Mouse (Mus musculus) adrenal gland, postnatal 36 days (tissue): ENCODE data around the gene Gm6034. TPM values are rescaled to one million over a fixed set of nuclear protein-coding genes. Genes with fewer than 3 reads are reported as not detected.
"Not testable (repeated sequence)": the region's sequence is repeated elsewhere in the genome, so short reads cannot be mapped to it uniquely, and the experiment has no call there.

Experiments
- DNase-seq, 2 experiments: peaks; one replicate each; pipeline ENCODE4 v3.0.0; 2021; ENCODE audit warnings: mixed read lengths in 1 of 2
- total RNA-seq, 2 experiments: library from RNA; stranded (reverse); gene quantifications; 2 replicates each; pipeline ENCODE4 v1.2.3; 2021

The Gm6034 gene
- total RNA-seq, 2 experiments from 2014 or later: not detected

DNA sequence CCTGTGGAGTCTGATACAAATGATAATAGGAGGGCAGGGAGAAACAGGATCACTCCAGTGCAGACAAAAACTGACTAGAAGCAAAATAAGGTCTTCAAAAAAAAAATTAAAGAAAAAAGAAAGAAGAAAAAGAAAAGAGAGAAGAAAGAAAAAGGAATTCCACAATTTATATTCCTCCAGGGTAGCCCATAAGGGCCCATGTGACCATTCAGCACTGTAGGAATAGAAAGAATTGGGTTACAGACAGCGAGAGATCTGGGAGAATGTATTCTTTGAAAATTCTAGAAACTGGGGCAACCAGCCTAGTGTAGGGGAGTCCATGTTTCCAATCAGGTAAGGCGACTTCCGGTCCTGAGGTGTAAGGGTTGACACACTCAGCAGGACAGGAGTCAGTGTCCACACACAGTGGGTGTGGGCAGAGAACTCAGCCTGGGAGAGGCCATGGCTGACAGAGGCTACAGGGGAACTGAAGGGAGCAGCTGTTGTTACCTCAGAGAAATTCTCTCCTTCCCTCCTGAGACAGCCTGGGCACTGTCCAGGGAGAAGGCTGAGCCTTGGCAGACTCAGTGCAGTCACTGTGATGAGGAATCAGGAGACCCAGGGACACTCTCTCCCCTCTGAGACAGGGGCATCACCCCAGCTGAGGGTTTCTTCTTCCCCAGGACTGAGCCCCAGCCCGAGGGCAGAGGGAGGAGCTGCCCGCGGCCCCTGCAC, 39.9 kb downstream of the Gm6034 start:
- not testable (repeated sequence) for DNase-seq

DNA sequence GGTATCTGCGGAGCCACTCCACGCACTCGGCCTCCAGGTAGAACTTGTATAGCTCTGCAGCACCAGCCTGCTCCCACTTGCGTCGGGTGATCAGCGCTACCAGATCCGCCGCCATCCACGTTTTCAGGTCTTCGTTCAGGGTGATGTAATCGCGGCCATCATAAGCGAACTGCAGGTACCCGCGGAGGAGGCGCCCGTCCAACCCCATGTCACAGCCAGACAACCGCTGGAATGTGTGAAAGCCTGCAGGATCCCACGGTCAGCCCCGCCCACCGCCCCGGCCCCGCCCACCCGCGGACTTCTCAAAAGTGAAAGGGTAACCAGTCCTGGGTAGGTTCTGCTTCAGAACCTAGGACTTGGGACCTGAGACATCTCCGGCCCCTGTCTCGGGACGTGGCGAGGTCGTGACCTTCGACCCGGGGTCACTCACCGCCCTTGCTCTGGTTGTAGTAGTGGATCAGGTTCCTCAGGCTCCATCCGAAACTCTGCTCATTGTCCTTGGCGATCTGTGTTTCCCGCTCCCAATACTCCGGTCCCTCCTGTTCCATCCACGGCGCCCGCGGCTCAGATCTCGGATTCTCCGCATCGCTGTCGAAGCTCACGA, 40.6 kb downstream of the Gm6034 start:
- DNase-seq: peak; percentile 25 to 41

DNA sequence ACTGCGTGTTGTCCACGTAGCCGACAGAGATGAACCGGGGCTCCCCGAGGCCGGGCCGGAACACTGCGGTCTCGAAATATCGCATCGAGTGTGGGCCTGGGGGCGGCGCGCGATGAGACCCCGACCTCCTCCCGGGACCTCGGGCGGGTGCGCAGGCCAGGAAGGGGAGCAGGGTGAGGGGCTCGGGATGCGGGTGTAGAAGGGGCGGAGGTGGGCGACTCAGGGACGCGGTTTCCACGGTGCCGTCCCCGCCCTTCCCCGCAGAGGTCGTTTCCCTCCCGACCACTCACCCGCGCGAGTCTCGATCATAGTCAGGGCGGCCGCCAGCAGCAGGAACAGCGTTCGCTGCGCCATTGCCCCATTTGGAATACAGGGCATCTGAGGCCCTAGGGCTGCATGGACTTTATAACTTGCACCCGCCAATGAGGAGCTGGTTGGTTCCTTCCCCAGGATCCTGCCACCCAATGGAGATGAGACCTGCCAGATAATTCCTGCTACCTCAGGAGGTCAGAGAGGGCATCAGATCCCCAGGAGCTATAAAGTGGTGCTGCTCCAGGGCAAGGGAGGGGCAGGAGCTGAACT, 41.2 kb downstream of the Gm6034 start:
- DNase-seq: no peak

- not testable (repeated sequence) for DNase-seq
These were observed 43.2 kb downstream of the Gm6034 start for GRCm38 (mm10) chr17:36085976-36086375.

DNA sequence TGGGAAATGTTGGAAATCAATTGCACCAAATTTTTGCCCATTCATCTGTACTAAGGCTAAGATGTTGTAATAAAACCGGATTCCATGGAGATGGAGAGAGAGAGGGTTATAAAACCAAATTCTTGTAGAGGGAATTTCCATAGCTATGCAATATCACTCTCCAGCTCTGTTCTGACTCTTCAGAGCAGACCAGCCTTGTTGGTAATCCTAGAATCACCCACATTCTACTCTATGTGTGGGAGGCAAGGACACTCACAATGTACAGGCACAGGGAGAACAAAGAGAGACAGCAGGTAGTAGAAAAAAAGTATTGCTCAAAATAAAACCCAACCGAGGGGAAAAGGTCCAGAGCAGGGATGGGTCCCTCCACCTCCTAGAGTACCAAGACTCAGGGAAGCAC, 49.2 kb downstream of the Gm6034 start:
- DNase-seq: not testable (repeated sequence)

DNA sequence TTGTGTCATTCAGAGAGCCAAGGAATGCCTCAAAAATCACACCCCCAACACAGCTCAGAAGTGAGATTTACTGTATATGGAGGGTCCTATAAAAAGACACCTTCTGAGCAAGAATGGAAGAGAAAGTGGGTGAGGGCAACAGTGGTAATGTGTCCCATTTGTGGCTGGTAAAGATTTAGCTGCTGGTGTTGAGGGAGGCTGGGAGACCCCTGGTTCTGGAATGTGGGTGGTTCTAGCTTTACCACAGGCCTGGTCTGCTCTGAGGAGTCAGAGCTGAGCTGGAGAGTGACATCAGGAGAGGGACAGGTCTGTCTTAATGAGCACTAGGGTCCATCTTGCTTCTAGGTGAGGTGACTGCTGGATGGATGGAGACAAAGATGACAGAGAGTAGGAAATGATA, 49.8 kb downstream of the Gm6034 start:
- not testable (repeated sequence) for DNase-seq

GRCm38 (mm10) chr17:36093936-36094335, 51.2 kb downstream of the Gm6034 start:
- no peak for DNase-seq

DNA sequence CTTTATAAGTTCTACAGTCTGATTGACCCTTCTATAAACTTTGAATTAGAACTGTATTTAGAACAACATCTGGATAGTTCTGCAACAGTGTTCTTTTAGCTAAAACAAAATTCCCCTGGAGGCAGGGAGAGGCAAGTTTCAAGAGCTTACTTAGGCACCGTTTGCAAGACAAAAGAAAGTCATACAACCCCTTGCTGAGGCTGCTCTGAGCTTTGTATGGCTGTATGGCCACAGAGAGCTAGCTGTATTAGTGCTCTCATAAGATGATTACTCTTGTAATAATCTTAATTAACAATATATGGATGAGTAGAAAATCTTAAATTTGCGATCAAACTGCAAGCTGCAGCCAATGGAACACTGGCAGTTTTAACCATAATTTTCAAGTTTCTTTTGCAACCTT, 56.8 kb downstream of the Gm6034 start:
- DNase-seq: not testable (repeated sequence)

DNA sequence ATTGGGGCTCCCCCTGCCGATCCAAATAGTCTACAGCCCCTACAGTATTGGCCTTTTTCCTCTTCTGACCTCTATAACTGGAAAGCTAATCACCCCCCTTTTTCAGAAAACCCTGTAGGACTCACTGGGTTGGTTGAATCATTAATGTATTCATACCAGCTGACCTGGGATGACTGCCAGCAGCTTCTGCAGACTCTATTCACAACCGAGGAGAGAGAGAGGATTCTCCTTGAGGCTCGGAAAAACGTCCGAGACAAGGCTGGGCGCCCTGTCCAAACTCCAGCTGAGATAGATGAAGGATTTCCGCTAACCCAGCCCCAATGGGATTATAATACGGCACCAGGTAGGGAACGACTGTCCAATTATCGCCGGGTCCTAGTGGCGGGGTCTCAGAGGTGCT, 59.3 kb downstream of the Gm6034 start:
- not testable (repeated sequence) for DNase-seq

Other genes with a start within 250 kb of the Gm6034 start
- gene Ier3, start 221.3 kb upstream of the Gm6034 start, total RNA-seq: 10 to 100 TPM; 19.2 to 36.5 TPM
- 10 to 100 TPM; 60.5 to 73.4 TPM for gene Flot1, start 219.7 kb upstream of the Gm6034 start, total RNA-seq
- gene Tubb5, start 204.7 kb upstream of the Gm6034 start, total RNA-seq: 100 to 1,000 TPM; 188 to 218 TPM
- gene Mdc1, start 201.4 kb upstream of the Gm6034 start, total RNA-seq: 10 to 100 TPM; 18.3 to 18.7 TPM
- 1 to 10 TPM; 6.7 to 7.5 TPM for gene Nrm, start 181.6 kb upstream of the Gm6034 start, total RNA-seq
- gene Ppp1r18, start 177.4 kb upstream of the Gm6034 start, total RNA-seq: 10 to 100 TPM; 26.1 to 35.1 TPM
- 10 to 100 TPM; 37.5 to 40.8 TPM for gene Dhx16, start 163.1 kb upstream of the Gm6034 start, total RNA-seq
- 10 to 100 TPM; 47.0 to 49.4 TPM for gene 2310061I04Rik, start 145.5 kb upstream of the Gm6034 start, total RNA-seq
- 10 to 100 TPM; 26.0 to 33.0 TPM for gene Atat1, start 132.9 kb upstream of the Gm6034 start, total RNA-seq
- 10 to 100 TPM; 92.6 to 97.8 TPM for gene Mrps18b, start 126.6 kb upstream of the Gm6034 start, total RNA-seq
- 100 to 1,000 TPM in 1 of 2 experiments, 10 to 100 TPM in 1; 96.2 to 108 TPM for gene Ppp1r10, start 126.5 kb upstream of the Gm6034 start, total RNA-seq
- 10 to 100 TPM; 90.0 to 96.2 TPM for gene Abcf1, start 73.2 kb upstream of the Gm6034 start, total RNA-seq
- 10 to 100 TPM; 51.2 to 54.4 TPM for gene Gnl1, start 63.1 kb upstream of the Gm6034 start, total RNA-seq
- 10 to 100 TPM; 18.3 to 19.1 TPM for gene Prr3, start 62.7 kb upstream of the Gm6034 start, total RNA-seq
- 1 to 10 TPM; 6.5 to 9.3 TPM for gene H2-T24, start 22.4 kb upstream of the Gm6034 start, total RNA-seq
- 10 to 100 TPM; 57.8 to 68.4 TPM for gene H2-T23, start 10.1 kb upstream of the Gm6034 start, total RNA-seq
- gene H2-T22, start 214 bp upstream of the Gm6034 start, total RNA-seq: 10 to 100 TPM; 33.5 to 33.8 TPM
- gene Gm11127, start 15.4 kb downstream of the Gm6034 start, total RNA-seq: 1 to 10 TPM; 4.1 to 6.1 TPM
- gene Gm19684, start 78.7 kb downstream of the Gm6034 start, total RNA-seq: under 1 TPM; 0.16 to 0.30 TPM
- not detected for gene Gm7030, start 86.5 kb downstream of the Gm6034 start, total RNA-seq
- not detected for gene Gm8909, start 125.6 kb downstream of the Gm6034 start, total RNA-seq
- gene H2-T3, start 147.3 kb downstream of the Gm6034 start, total RNA-seq: not detected
- 10 to 100 TPM; 44.0 to 49.0 TPM for gene Rpp21, start 215.1 kb downstream of the Gm6034 start, total RNA-seq
- 10 to 100 TPM; 15.7 to 20.0 TPM for gene Trim39, start 229.3 kb downstream of the Gm6034 start, total RNA-seq
- gene H2-M10.2, start 243.5 kb downstream of the Gm6034 start, total RNA-seq: not detected